Mouse (Mus musculus): ENCODE measurements around the gene Itga8. TPM values are rescaled to one million over a fixed set of nuclear protein-coding genes. Genes with fewer than 3 reads are reported as not detected.

Gene Itga8
- polyA plus RNA-seq, 1 experiment from 2014 or later: 2.2 TPM

DNA sequence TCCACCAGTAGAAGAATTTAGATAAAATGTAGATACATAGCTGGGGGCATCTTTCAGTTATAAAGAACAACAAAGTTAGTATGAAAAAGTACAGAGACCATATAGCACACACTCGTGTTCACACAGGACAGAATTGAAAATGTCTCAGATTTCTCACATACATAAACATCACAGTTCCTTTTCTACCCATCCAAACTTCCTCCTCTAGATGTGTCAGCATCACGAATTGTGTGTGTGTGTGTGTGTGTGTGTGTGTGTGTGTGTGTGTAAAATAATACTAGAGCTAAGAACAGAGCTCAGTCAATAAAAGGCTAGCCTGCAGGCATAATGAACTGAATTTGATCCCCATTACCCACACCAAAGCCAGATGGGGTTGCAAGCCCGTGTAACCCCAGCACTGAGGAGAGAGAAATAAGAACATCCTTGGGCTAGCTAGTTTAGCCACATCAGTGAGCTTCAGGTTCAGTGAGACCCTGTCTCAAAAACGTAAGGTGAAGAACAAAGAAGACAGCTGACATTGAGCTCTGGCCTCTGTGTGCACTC lies 22.6 kb downstream of the Itga8 start:
- no peak overlapping the region for H3K4me3 ChIP-seq (replicated peaks; ENCODE audit: low read length)
- 62% methylated on average over 4 of the region's 4 CpGs for WGBS
- H3K36me3 ChIP-seq (ENCODE audit: control insufficient read depth, insufficient read depth): no peaks in the 10 kb centered on the region
- no peak for ATAC-seq
- H3K4me1 ChIP-seq (replicated peaks; ENCODE audit: control insufficient read depth, insufficient read depth, low read length): no peaks in the 10 kb centered on the region
- H3K9me3 ChIP-seq (ENCODE audit: control insufficient read depth, low read length): no peaks in the 10 kb centered on the region
- H3K9ac ChIP-seq (replicated peaks; ENCODE audit: low read depth, low read length): no peak overlapping the region
- no peak overlapping the region for H3K4me2 ChIP-seq (ENCODE audit: low read length)
- no peak overlapping the region for H3K27ac ChIP-seq (ENCODE audit: low read length)
- no peaks in the 10 kb centered on the region for H3K27me3 ChIP-seq (replicated peaks; ENCODE audit: control insufficient read depth, insufficient read depth, low read length)

DNA sequence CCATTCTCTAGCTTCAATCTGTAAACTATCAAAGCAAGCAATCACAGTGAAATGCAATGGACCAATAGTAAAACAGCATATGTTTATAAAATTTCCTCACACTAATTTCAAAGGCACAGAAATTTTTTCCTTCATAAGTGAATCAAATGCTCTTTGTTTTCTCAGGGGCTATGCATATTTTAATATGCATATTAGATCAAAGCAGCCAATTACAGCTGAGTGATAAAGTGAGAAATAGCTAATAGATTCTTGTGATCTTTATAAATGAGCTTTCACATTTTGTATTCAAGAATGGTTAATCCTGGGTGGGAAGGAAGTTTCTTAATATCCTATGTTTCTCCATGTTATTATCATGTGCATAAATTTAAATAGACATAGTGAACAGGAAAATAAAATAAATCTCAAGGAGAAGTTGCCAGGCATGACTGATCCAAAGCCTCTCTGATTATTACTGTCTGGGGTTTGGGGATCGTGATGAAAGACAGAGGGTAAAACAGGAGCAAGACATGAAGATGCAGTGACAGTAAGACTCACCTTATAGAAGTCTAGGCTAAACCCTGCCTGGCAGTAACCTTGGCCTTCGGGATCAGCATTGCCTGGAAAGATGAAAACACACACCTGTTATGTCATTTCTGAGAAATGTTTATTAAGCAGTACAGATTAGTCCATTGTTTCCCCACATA lies 44.9 kb downstream of the Itga8 start:
- H3K27me3 ChIP-seq (replicated peaks; ENCODE audit: control insufficient read depth, insufficient read depth, low read length): no peaks in the 10 kb centered on the region

DNA sequence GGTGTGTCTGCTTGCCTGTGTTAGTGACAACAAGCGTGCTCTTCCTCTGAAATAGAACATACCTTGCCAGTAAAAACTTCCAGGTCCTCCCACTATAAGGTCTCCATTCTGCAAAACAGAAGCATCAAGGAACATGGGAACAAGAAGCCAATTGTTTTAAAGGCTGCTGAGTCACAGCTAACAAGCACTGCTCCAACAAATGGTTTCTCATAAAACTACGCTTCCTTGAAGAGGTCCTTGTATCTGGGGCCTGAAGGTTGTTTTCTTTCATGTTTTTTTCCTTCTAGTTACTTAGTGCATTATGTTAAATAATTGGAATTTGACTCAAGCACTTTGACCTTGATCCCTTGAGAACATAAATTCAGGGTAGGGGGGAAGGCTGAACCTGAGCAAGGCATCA lies 45.8 kb downstream of the Itga8 start:
- WGBS: 84% methylated on average over 2 of the region's 2 CpGs
- H3K4me3 ChIP-seq (replicated peaks; ENCODE audit: low read length): no peak overlapping the region

More for the DNA sequence above, 44.9 kb downstream of the Itga8 start:
- 55% methylated on average over 2 of the region's 2 CpGs for WGBS
- no peak overlapping the region for H3K4me3 ChIP-seq (replicated peaks; ENCODE audit: low read length)
- H3K27ac ChIP-seq (ENCODE audit: low read length): no peak overlapping the region
- no peaks in the 10 kb centered on the region for H3K9me3 ChIP-seq (ENCODE audit: control insufficient read depth, low read length)
- no peaks in the 10 kb centered on the region for H3K36me3 ChIP-seq (ENCODE audit: control insufficient read depth, insufficient read depth)
- ATAC-seq: peak; percentile 72
- H3K4me1 ChIP-seq (replicated peaks; ENCODE audit: control insufficient read depth, insufficient read depth, low read length): peaks cover 4% of the 10 kb centered on the region; the same call in 1 of the 2 replicates
- no peak overlapping the region for H3K4me2 ChIP-seq (ENCODE audit: low read length)
- H3K9ac ChIP-seq (replicated peaks; ENCODE audit: low read depth, low read length): no peak overlapping the region

DNA sequence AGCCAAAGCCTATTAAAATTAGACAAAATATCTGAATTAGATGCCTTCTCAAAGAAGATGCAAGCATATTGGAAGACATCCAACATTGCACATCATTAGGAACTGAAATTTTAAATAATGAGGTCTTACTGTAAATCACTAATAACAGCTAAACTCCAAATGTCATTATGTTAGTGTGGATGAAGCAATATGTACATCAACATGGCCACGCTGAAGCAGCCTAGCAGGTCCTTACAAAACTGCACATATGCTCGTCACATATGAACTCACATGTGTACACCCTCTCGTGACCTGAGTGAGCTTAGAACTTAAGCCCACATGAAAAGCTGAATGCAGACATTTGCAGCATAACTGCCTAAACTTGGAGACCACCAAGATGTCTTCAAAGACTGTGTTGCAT lies 66.4 kb downstream of the Itga8 start:
- ATAC-seq: no peak
- no peak overlapping the region for H3K4me2 ChIP-seq (ENCODE audit: low read length)
- 79% methylated on average over 3 of the region's 3 CpGs for WGBS

More for the DNA sequence above, 45.8 kb downstream of the Itga8 start:
- no peaks in the 10 kb centered on the region for H3K36me3 ChIP-seq (ENCODE audit: control insufficient read depth, insufficient read depth)
- ATAC-seq: no peak
- H3K9me3 ChIP-seq (ENCODE audit: control insufficient read depth, low read length): no peaks in the 10 kb centered on the region
- H3K27me3 ChIP-seq (replicated peaks; ENCODE audit: control insufficient read depth, insufficient read depth, low read length): no peaks in the 10 kb centered on the region
- H3K9ac ChIP-seq (replicated peaks; ENCODE audit: low read depth, low read length): no peak overlapping the region
- H3K4me2 ChIP-seq (ENCODE audit: low read length): no peak overlapping the region
- no peak overlapping the region for H3K27ac ChIP-seq (ENCODE audit: low read length)
- peaks cover 4% of the 10 kb centered on the region; the same call in 1 of the 2 replicates for H3K4me1 ChIP-seq (replicated peaks; ENCODE audit: control insufficient read depth, insufficient read depth, low read length)

DNA sequence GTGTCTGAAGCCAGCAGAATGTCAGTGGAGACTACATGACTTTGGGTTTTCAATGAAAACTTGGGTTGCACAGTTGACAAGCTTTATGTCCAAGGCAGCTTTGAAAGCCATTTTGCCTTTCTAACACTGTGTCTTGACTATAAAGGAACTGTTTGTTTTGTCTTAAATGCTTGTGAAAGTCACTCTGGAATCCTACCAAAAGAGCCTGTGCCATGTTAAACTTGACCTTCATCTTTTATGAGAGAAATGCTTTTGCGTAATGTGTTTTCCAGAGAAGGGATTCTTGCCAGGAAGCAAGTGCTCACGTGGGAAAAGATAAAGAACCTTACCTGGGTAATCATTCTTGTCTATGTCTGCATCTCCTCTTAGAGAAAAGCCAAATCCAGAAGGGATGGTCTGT lies 72.0 kb downstream of the Itga8 start:
- Histone ChIP-seq H3K9me3 (ENCODE audit: control insufficient read depth, low read length) (no peaks in the 10 kb centered on the region), H3K4me1 (replicated peaks; ENCODE audit: control insufficient read depth, insufficient read depth, low read length) (no peaks in the 10 kb centered on the region), H3K9ac (replicated peaks; ENCODE audit: low read depth, low read length) (no peak overlapping the region), H3K4me3 (replicated peaks; ENCODE audit: low read length) (no peak overlapping the region), H3K27ac (ENCODE audit: low read length) (no peak overlapping the region), H3K4me2 (ENCODE audit: low read length) (no peak overlapping the region), H3K27me3 (replicated peaks; ENCODE audit: control insufficient read depth, insufficient read depth, low read length) (no peaks in the 10 kb centered on the region), H3K36me3 (ENCODE audit: control insufficient read depth, insufficient read depth) (no peaks in the 10 kb centered on the region)
- 86% methylated on average over 2 of the region's 2 CpGs for WGBS
- no peak for ATAC-seq

More for the DNA sequence above, 66.4 kb downstream of the Itga8 start:
- H3K4me3 ChIP-seq (replicated peaks; ENCODE audit: low read length): no peak overlapping the region
- no peaks in the 10 kb centered on the region for H3K9me3 ChIP-seq (ENCODE audit: control insufficient read depth, low read length)
- H3K9ac ChIP-seq (replicated peaks; ENCODE audit: low read depth, low read length): no peak overlapping the region
- H3K36me3 ChIP-seq (ENCODE audit: control insufficient read depth, insufficient read depth): no peaks in the 10 kb centered on the region
- H3K4me1 ChIP-seq (replicated peaks; ENCODE audit: control insufficient read depth, insufficient read depth, low read length): no peaks in the 10 kb centered on the region
- no peaks in the 10 kb centered on the region for H3K27me3 ChIP-seq (replicated peaks; ENCODE audit: control insufficient read depth, insufficient read depth, low read length)
- H3K27ac ChIP-seq (ENCODE audit: low read length): no peak overlapping the region

DNA sequence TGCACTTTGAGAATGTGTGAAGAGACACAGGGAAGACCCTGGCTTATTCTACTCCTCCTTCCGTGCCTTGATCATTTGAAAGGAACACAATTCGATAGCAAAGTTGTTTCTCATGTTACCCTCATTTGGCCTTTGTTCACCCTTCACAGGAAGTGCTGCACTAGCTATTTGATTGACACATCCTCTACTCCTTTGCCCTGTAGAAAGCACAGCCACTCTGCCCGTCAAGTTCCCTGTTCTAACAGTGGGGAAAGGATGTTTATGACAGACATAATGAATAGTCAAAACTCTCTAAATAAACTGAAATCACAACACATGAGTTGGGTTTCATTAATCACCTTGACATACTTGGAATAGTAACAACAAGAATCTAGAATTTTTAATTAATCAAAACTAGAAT lies 73.4 kb downstream of the Itga8 start:
- Histone ChIP-seq H3K9me3 (ENCODE audit: control insufficient read depth, low read length) (no peaks in the 10 kb centered on the region), H3K4me1 (replicated peaks; ENCODE audit: control insufficient read depth, insufficient read depth, low read length) (no peaks in the 10 kb centered on the region), H3K27me3 (replicated peaks; ENCODE audit: control insufficient read depth, insufficient read depth, low read length) (no peaks in the 10 kb centered on the region), H3K9ac (replicated peaks; ENCODE audit: low read depth, low read length) (no peak overlapping the region), H3K36me3 (ENCODE audit: control insufficient read depth, insufficient read depth) (no peaks in the 10 kb centered on the region), H3K4me2 (ENCODE audit: low read length) (no peak overlapping the region), H3K4me3 (replicated peaks; ENCODE audit: low read length) (no peak overlapping the region), H3K27ac (ENCODE audit: low read length) (no peak overlapping the region)
- WGBS: 73% methylated on average over 3 of the region's 3 CpGs
- ATAC-seq: no peak

DNA sequence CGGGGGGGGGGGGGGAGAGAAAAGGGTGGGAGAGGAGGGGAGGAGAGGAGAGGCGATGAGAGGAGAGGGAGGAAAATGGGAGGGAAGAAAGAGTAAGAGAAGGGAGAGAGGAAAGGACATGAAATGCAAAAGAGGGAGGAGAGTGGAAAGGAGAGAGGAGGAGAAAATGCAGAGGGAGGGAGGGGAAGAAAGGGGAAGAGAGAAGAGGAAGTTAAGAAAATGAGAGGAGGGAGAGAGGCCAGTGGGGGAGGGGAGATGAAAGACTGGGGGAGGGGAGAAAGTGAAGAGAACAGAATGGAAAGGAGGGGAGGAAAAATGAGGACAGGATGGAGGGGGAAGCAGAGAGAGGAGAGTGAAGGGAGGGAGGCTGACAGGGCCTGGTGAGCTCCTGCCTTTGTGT lies 74.5 kb downstream of the Itga8 start:
- Histone ChIP-seq H3K27me3 (replicated peaks; ENCODE audit: control insufficient read depth, insufficient read depth, low read length) (no peaks in the 10 kb centered on the region), H3K4me1 (replicated peaks; ENCODE audit: control insufficient read depth, insufficient read depth, low read length) (no peaks in the 10 kb centered on the region), H3K9ac (replicated peaks; ENCODE audit: low read depth, low read length) (no peak overlapping the region), H3K27ac (ENCODE audit: low read length) (no peak overlapping the region), H3K9me3 (ENCODE audit: control insufficient read depth, low read length) (no peaks in the 10 kb centered on the region), H3K36me3 (ENCODE audit: control insufficient read depth, insufficient read depth) (no peaks in the 10 kb centered on the region), H3K4me2 (ENCODE audit: low read length) (no peak overlapping the region), H3K4me3 (replicated peaks; ENCODE audit: low read length) (no peak overlapping the region)
- 54% methylated on average over 2 of the region's 2 CpGs for WGBS
- ATAC-seq: no peak

DNA sequence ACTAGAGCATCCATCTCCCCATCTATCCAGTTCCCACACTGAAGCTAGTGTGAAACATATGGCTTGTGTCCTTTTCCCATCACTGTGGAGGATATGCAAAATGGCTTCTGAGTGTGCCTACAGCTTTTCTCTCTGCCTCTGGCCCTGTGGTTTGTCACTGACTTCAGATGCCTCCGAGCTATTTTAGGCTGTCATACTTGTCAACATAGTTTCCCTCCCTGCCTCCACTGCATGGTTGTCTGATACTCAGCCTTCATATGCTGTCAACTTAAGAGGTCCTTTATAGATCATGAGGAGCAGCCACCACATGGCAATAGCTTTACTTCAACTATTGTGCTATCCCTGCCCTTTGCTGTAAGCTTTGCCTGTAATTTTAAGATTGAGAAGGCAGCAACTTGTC lies 75.4 kb downstream of the Itga8 start:
- Histone ChIP-seq H3K4me2 (ENCODE audit: low read length) (no peak overlapping the region), H3K4me3 (replicated peaks; ENCODE audit: low read length) (no peak overlapping the region), H3K4me1 (replicated peaks; ENCODE audit: control insufficient read depth, insufficient read depth, low read length) (no peaks in the 10 kb centered on the region; the same call in 1 of the 2 replicates), H3K9ac (replicated peaks; ENCODE audit: low read depth, low read length) (no peak overlapping the region), H3K27me3 (replicated peaks; ENCODE audit: control insufficient read depth, insufficient read depth, low read length) (no peaks in the 10 kb centered on the region), H3K9me3 (ENCODE audit: control insufficient read depth, low read length) (no peaks in the 10 kb centered on the region), H3K27ac (ENCODE audit: low read length) (no peak overlapping the region), H3K36me3 (ENCODE audit: control insufficient read depth, insufficient read depth) (no peaks in the 10 kb centered on the region)
- ATAC-seq: no peak
- 78% methylated on average over 1 of the region's 1 CpGs for WGBS

DNA sequence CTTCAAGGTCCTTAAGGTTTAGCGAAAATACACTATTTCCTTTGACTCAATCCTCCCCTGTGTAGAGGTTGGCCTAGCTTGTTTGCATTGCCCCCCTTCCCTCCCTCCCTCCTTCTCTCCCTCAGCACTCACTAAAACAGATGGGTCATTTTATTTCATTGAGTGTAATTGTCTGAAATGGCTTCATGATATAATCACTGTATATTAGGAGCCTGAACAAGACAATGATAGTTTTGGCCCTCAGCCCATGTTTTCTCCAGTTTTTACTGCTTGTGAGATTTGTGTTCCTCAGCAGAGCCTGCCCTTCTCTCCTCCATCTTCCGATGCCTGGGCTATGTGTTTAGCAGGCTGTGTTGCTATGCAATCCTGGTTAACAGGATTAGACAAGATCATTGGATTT lies 80.1 kb downstream of the Itga8 start:
- 61% methylated on average over 2 of the region's 2 CpGs for WGBS
- ATAC-seq: peak; percentile 73

More for the DNA sequence above, 80.1 kb downstream of the Itga8 start:
- H3K9ac ChIP-seq (replicated peaks; ENCODE audit: low read depth, low read length): no peak overlapping the region
- H3K27me3 ChIP-seq (replicated peaks; ENCODE audit: control insufficient read depth, insufficient read depth, low read length): no peaks in the 10 kb centered on the region
- no peaks in the 10 kb centered on the region for H3K36me3 ChIP-seq (ENCODE audit: control insufficient read depth, insufficient read depth)
- no peaks in the 10 kb centered on the region; the same call in 1 of the 2 replicates for H3K4me1 ChIP-seq (replicated peaks; ENCODE audit: control insufficient read depth, insufficient read depth, low read length)
- H3K27ac ChIP-seq (ENCODE audit: low read length): no peak overlapping the region
- H3K4me2 ChIP-seq (ENCODE audit: low read length): no peak overlapping the region
- no peaks in the 10 kb centered on the region for H3K9me3 ChIP-seq (ENCODE audit: control insufficient read depth, low read length)
- H3K4me3 ChIP-seq (replicated peaks; ENCODE audit: low read length): no peak overlapping the region

Measured in forebrain, embryonic 16.5 days (tissue).